Mouse (Mus musculus): ENCODE measurements around the gene Phactr1.

- TF ChIP-seq CTCF (IDR thresholded peaks at IDR 0.05; ENCODE audit: low read depth, low read length) (no peak), POLR2A (IDR thresholded peaks at IDR 0.05; ENCODE audit: extremely low read depth, insufficient read depth, low read length) (no peak)
Measured at GRCm38 (mm10) chr13:42994276-42994675, 313.9 kb downstream of the Phactr1 start.
